Mouse (Mus musculus): ENCODE data around the gene C1qtnf12.

Gene C1qtnf12

DNA sequence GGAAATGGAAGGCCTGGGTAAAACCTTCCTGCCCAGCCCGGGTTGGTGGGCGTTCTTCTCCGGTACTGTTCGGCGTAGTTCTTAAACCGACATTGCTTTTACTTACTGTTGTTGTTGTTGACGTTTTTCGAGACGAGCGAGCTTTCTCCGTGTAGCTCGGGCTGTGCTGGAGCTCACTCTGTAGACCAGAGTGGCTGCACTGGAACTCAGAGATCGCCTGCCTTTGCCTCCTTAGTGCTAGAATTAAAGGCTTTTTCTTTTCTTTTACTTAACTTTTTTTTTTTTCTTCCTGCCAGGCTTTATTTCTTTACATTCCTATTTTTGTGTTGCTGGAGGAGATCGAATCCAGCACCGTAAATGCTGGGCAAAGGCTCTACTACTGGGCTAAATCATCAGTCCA lies 31.5 kb downstream of the C1qtnf12 start:
- no peak for DNase-seq (ENCODE audit: low read depth, low spot score)

- no peak for DNase-seq (ENCODE audit: low read depth, low spot score)
These were observed 42.0 kb downstream of the C1qtnf12 start for GRCm38 (mm10) chr4:156004109-156004508.

DNA sequence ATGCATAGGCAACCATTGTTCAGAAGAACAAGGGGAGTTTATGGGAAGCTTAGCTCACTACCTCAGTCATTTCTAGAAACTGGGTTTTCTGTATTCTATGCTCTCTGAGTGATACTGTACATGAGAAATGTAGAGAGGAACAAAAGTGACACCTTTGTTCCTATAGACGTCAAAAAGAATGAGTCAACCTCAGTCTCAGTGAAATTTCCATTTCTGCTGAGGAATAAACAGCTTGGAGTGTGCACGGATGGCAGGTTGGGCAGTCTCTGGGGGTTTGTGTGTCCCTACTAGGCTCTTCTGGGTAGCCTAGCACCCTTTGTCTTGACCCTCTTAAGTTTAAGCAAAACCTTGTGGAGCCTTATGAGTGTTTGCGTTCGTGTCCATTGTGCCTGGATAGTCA lies 46.3 kb downstream of the C1qtnf12 start:
- DNase-seq (ENCODE audit: low read depth, low spot score): no peak

- peak; percentile 66 for DNase-seq (ENCODE audit: low read depth, low spot score)
These were observed 51.5 kb downstream of the C1qtnf12 start, which contains the start of gene Tnfrsf4 for GRCm38 (mm10) chr4:156013637-156014036. Tnfrsf4 (plus strand) TSS chr4:156013843.

- no peak for DNase-seq (ENCODE audit: low read depth, low spot score)
These were observed 52.3 kb downstream of the C1qtnf12 start for GRCm38 (mm10) chr4:156014436-156014835.

Measured in telencephalon, adult 2 months (tissue).